Mouse (Mus musculus): Measurements from ENCODE around the gene Ltbp3.

- no peak for TF ChIP-seq EP300 (IDR thresholded peaks at IDR 0.05; ENCODE audit: low read depth)
- TF ChIP-seq CTCF (IDR thresholded peaks at IDR 0.05; ENCODE audit: low read depth), result no peak
Observed at GRCm38 (mm10) chr19:5799566-5800349, 59.1 kb downstream of the Ltbp3 start.

All from liver, postnatal 0 days (tissue).